Mouse (Mus musculus): Measurements from ENCODE around the gene Scp2. TPM values are rescaled to one million over a fixed set of nuclear protein-coding genes. Genes with fewer than 3 reads are reported as not detected.
"Not testable (repeated sequence)": the region's sequence is repeated elsewhere in the genome, so short reads cannot be mapped to it uniquely, and the experiment has no call there.

The Scp2 gene
- polyA plus RNA-seq, 1 experiment from 2014 or later: 207 TPM

DNA sequence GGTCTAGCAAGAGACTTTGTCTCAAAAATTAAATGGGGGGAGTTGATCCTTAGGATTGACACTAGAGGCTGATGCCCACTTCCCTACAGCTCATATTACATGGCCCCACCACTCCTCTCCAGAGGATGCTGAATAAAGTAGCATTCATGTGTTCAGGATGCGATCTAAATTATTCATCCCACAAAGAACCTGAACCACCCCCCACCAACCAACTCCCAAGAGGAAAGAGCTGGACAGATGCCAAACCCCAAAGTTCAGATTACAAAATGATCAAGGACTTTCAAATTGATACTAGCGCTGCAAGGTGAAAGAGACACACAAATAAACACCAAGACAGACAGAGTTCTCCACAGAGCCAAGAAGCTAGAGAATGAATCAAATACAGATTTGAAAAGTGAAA, 65.0 kb downstream of the Scp2 start:
- no peak for ATAC-seq (ENCODE audit: insufficient number of reproducible peaks, insufficient read depth, low FRiP score, low read depth)
- no peak overlapping the region for H3K27ac ChIP-seq (replicated peaks in 1 of 2; ENCODE audit: control insufficient read depth in 1 of 2, insufficient read depth in 1 of 2, low read depth in 2 of 2, low read length in 2 of 2)
- no peaks in the 10 kb centered on the region for H3K4me1 ChIP-seq (ENCODE audit: control insufficient read depth in 2 of 2, insufficient read depth in 2 of 2, low read length in 2 of 2)
- H3K27me3 ChIP-seq (ENCODE audit: control insufficient read depth, insufficient read depth, low read length): no peaks in the 10 kb centered on the region
- H3K9me3 ChIP-seq (ENCODE audit: control insufficient read depth, low read length): no peaks in the 10 kb centered on the region
- no peak overlapping the region for H3K4me3 ChIP-seq (ENCODE audit: control insufficient read depth in 1 of 2, insufficient read depth in 1 of 2, low read depth in 1 of 2, low read length in 2 of 2)
- H3K9ac ChIP-seq (ENCODE audit: low read length): no peak overlapping the region
- no peak overlapping the region for H3K4me2 ChIP-seq (ENCODE audit: low read length)
- 84% methylated on average over 2 of the region's 2 CpGs for WGBS
- H3K36me3 ChIP-seq (ENCODE audit: control insufficient read depth, insufficient read depth, low read length): peaks cover 2% of the 10 kb centered on the region; the same call in 1 of the 2 replicates

DNA sequence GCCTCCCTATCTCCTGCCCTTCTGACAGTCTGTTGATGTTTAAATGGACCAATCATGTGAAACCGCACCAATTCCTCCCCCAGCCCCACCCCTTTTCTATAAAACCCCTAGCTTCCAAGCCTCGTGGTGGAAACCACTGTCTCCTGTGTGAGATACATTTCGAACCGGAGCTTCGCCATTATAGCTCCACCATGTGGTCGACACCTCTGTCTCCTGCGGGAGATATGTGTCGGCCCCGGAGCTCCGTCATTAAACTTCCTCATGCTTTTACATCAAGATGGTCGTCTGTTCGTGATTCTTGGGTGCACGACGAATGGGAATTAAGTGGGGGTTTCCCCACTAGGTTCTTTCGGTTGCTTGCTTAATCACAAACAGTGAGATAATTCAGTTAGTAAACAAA, 65.6 kb downstream of the Scp2 start:
- not testable (repeated sequence) for H3K36me3 ChIP-seq (ENCODE audit: control insufficient read depth, insufficient read depth, low read length); H3K27ac ChIP-seq (replicated peaks in 1 of 2; ENCODE audit: control insufficient read depth in 1 of 2, insufficient read depth in 1 of 2, low read depth in 2 of 2, low read length in 2 of 2); H3K9ac ChIP-seq (ENCODE audit: low read length); H3K4me1 ChIP-seq (ENCODE audit: control insufficient read depth in 2 of 2, insufficient read depth in 2 of 2, low read length in 2 of 2); H3K4me2 ChIP-seq (ENCODE audit: low read length); H3K9me3 ChIP-seq (ENCODE audit: control insufficient read depth, low read length); H3K27me3 ChIP-seq (ENCODE audit: control insufficient read depth, insufficient read depth, low read length); ATAC-seq (ENCODE audit: insufficient number of reproducible peaks, insufficient read depth, low FRiP score, low read depth); H3K4me3 ChIP-seq (ENCODE audit: control insufficient read depth in 1 of 2, insufficient read depth in 1 of 2, low read depth in 1 of 2, low read length in 2 of 2)
- WGBS: 81% methylated on average over 15 of the region's 15 CpGs

DNA sequence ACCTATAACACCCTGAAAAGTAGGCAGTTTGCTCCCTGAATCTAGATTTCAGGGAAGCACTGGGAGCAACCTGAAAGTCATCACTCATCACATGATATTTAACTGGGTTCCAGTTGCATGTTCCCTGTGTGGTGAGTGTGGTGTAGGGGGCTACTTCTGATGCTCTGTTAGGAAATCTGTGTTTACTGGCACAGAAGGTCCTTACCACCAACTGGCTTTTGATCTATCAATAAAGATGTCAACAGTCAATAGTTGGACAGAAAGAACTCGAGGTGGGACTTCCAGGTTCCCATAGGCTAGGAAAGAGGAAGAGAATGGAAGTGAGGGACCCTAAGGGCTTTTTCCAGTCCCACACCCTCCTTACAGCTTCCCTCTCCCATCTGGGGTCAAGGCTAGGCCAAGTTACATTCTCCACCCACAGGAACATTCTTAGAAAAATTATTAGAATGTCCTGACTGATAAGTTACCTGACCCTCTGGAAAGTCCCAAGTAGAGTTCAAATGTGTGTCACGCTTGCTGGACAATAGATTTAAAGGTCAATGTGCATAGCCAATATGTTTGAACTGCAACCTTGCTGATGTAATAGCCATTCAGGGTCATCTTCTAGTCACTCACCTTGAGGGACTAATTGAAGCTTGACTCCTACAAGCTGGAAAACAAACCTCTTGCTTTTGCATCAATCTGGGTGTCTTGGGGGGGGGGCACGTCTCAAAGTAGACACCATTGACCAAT, 67.4 kb downstream of the Scp2 start:
- no peaks in the 10 kb centered on the region for H3K27me3 ChIP-seq (ENCODE audit: control insufficient read depth, insufficient read depth, low read length)
- no peak overlapping the region for H3K4me3 ChIP-seq (ENCODE audit: control insufficient read depth in 1 of 2, insufficient read depth in 1 of 2, low read depth in 1 of 2, low read length in 2 of 2)
- WGBS: 71% methylated on average over 3 of the region's 3 CpGs
- ATAC-seq (ENCODE audit: insufficient number of reproducible peaks, insufficient read depth, low FRiP score, low read depth): no peak
- no peaks in the 10 kb centered on the region for H3K36me3 ChIP-seq (ENCODE audit: control insufficient read depth, insufficient read depth, low read length)
- H3K27ac ChIP-seq (replicated peaks in 1 of 2; ENCODE audit: control insufficient read depth in 1 of 2, insufficient read depth in 1 of 2, low read depth in 2 of 2, low read length in 2 of 2): no peak overlapping the region
- no peaks in the 10 kb centered on the region for H3K4me1 ChIP-seq (ENCODE audit: control insufficient read depth in 2 of 2, insufficient read depth in 2 of 2, low read length in 2 of 2)
- H3K9me3 ChIP-seq (ENCODE audit: control insufficient read depth, low read length): no peaks in the 10 kb centered on the region
- no peak overlapping the region for H3K9ac ChIP-seq (ENCODE audit: low read length)
- no peak overlapping the region for H3K4me2 ChIP-seq (ENCODE audit: low read length)

DNA sequence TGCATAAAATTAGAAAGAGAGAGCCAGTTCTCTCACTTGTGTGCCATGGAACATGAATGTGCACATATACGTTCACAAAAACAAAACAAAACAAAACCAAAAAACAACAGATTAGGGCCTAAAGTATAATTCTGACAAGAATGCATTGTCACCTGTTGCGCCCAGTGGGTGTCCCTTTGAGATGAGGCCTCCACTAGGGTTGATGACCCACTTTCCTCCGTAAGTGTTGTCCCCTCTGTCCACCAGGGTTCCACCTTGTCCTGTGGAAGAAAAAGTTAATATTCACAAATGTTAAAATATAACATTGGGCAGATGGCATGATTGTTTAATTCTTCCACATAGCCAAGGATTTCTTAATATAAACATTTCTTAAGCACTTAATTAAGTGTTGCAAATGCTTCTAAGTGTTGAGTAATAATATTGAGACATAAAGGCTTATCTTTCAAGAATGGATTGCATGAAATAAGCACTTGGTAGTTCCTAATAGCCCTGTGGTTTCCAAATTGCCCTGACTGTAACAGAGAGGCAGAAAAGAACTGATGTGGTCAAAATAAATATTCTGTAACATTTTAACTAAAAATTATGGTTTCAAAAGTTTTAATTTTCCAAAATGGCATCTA, 70.5 kb downstream of the Scp2 start:
- Histone ChIP-seq H3K9ac (ENCODE audit: low read length) (no peak overlapping the region), H3K36me3 (ENCODE audit: control insufficient read depth, insufficient read depth, low read length) (no peaks in the 10 kb centered on the region; the same call in 1 of the 2 replicates), H3K27me3 (ENCODE audit: control insufficient read depth, insufficient read depth, low read length) (no peaks in the 10 kb centered on the region), H3K4me3 (ENCODE audit: control insufficient read depth in 1 of 2, insufficient read depth in 1 of 2, low read depth in 1 of 2, low read length in 2 of 2) (no peak overlapping the region), H3K9me3 (ENCODE audit: control insufficient read depth, low read length) (no peaks in the 10 kb centered on the region), H3K4me1 (ENCODE audit: control insufficient read depth in 2 of 2, insufficient read depth in 2 of 2, low read length in 2 of 2) (peaks cover 0 to 6% of the 10 kb centered on the region in 2 experiments; a peak in 1 of 4 replicates), H3K4me2 (ENCODE audit: low read length) (no peak overlapping the region), H3K27ac (replicated peaks in 1 of 2; ENCODE audit: control insufficient read depth in 1 of 2, insufficient read depth in 1 of 2, low read depth in 2 of 2, low read length in 2 of 2) (no peak overlapping the region)
- no peak for ATAC-seq (ENCODE audit: insufficient number of reproducible peaks, insufficient read depth, low FRiP score, low read depth)
- WGBS: 93% methylated on average over 3 of the region's 3 CpGs

- 89% methylated on average over 3 of the region's 3 CpGs for WGBS
- ATAC-seq (ENCODE audit: insufficient number of reproducible peaks, insufficient read depth, low FRiP score, low read depth): no peak
- H3K4me2 ChIP-seq (ENCODE audit: low read length): no peak overlapping the region
These were observed 72.7 kb downstream of the Scp2 start for GRCm38 (mm10) chr4:108072086-108072485.

DNA sequence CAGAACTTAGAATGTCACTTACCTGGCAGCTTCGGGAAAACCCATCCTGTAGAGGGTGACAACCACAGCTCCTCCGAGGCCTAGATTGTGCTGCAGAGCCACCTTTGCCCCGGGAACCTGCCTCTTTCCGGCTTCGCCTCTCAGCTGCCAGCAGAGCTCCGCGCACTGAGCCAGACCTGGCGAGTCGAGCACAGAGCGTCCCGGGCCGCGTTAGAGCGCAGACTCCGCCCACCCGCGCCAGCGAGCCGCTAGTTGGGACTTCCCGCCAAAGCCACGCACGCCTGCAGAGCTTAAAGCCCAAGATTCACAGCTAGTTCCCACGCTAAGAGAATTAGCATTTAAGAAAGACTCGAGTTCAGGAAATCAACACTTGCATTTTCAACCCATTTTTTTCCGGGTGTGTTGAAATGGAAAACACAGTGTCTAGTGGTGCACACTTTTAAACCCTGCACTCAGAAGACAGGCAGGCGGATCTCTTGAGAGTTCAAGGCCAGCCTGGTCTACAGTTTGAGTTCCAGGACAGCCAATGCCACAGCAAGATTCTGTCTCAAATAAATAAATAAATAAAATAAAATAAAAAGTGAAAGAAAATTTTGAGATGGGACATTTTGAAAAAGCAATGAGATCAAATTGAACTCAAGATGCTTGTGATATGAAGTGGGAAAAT, 73.4 kb downstream of the Scp2 start:
- ATAC-seq (ENCODE audit: insufficient number of reproducible peaks, insufficient read depth, low FRiP score, low read depth): peak; percentile 91
- H3K36me3 ChIP-seq (ENCODE audit: control insufficient read depth, insufficient read depth, low read length): peaks cover 17% of the 10 kb centered on the region
- peak overlapping the region; percentile 15 to 61; a peak in 2 of 4 replicates for H3K27ac ChIP-seq (replicated peaks in 1 of 2; ENCODE audit: control insufficient read depth in 1 of 2, insufficient read depth in 1 of 2, low read depth in 2 of 2, low read length in 2 of 2)
- peak overlapping the region; percentile 58 to 69 for H3K4me3 ChIP-seq (ENCODE audit: control insufficient read depth in 1 of 2, insufficient read depth in 1 of 2, low read depth in 1 of 2, low read length in 2 of 2)
- H3K9me3 ChIP-seq (ENCODE audit: control insufficient read depth, low read length): no peaks in the 10 kb centered on the region
- peak overlapping the region; percentile 82 for H3K4me2 ChIP-seq (ENCODE audit: low read length)
- 2% methylated on average over 26 of the region's 26 CpGs for WGBS
- peaks cover 0 to 7% of the 10 kb centered on the region in 2 experiments; a peak in 1 of 4 replicates for H3K4me1 ChIP-seq (ENCODE audit: control insufficient read depth in 2 of 2, insufficient read depth in 2 of 2, low read length in 2 of 2)
- H3K9ac ChIP-seq (ENCODE audit: low read length): peak overlapping the region; percentile 80
- H3K27me3 ChIP-seq (ENCODE audit: control insufficient read depth, insufficient read depth, low read length): no peaks in the 10 kb centered on the region

More at GRCm38 (mm10) chr4:108072086-108072485, 72.7 kb downstream of the Scp2 start:
- no peak overlapping the region for H3K9ac ChIP-seq (ENCODE audit: low read length)
- peaks cover 0 to 7% of the 10 kb centered on the region in 2 experiments; a peak in 1 of 4 replicates for H3K4me1 ChIP-seq (ENCODE audit: control insufficient read depth in 2 of 2, insufficient read depth in 2 of 2, low read length in 2 of 2)
- H3K27me3 ChIP-seq (ENCODE audit: control insufficient read depth, insufficient read depth, low read length): no peaks in the 10 kb centered on the region
- H3K27ac ChIP-seq (replicated peaks in 1 of 2; ENCODE audit: control insufficient read depth in 1 of 2, insufficient read depth in 1 of 2, low read depth in 2 of 2, low read length in 2 of 2): no peak overlapping the region
- no peaks in the 10 kb centered on the region for H3K9me3 ChIP-seq (ENCODE audit: control insufficient read depth, low read length)
- H3K36me3 ChIP-seq (ENCODE audit: control insufficient read depth, insufficient read depth, low read length): peaks cover 15% of the 10 kb centered on the region
- no peak overlapping the region for H3K4me3 ChIP-seq (ENCODE audit: control insufficient read depth in 1 of 2, insufficient read depth in 1 of 2, low read depth in 1 of 2, low read length in 2 of 2)

DNA sequence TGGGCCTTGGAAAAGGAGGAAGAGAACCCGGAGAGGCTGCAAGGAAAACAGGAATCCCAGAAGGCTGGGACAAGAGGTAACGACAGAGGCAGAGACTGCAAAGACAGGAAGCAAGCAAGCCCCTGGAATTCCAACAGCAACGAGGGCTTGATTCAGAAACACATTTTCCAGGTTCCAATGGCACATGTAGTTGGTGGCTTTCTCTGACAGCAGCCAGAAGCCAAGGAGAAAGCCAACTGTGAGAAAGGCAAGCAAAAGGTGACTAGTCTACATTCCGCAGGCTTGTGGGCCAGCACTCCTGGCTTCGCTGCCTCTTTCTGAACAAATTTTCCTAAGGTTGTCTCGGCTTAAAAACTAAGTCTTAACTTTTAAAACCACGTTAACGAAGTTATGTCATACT, 74.1 kb downstream of the Scp2 start:
- H3K27me3 ChIP-seq (ENCODE audit: control insufficient read depth, insufficient read depth, low read length): no peaks in the 10 kb centered on the region
- H3K27ac ChIP-seq (replicated peaks in 1 of 2; ENCODE audit: control insufficient read depth in 1 of 2, insufficient read depth in 1 of 2, low read depth in 2 of 2, low read length in 2 of 2): peak overlapping the region; percentile 56 to 61; a peak in 3 of 4 replicates
- peak overlapping the region; percentile 82 for H3K4me2 ChIP-seq (ENCODE audit: low read length)
- H3K9me3 ChIP-seq (ENCODE audit: control insufficient read depth, low read length): no peaks in the 10 kb centered on the region
- peaks cover 0 to 7% of the 10 kb centered on the region in 2 experiments; a peak in 1 of 4 replicates for H3K4me1 ChIP-seq (ENCODE audit: control insufficient read depth in 2 of 2, insufficient read depth in 2 of 2, low read length in 2 of 2)
- peak overlapping the region; percentile 58 to 69 for H3K4me3 ChIP-seq (ENCODE audit: control insufficient read depth in 1 of 2, insufficient read depth in 1 of 2, low read depth in 1 of 2, low read length in 2 of 2)
- peak overlapping the region; percentile 80 for H3K9ac ChIP-seq (ENCODE audit: low read length)
- WGBS: 6% methylated on average over 8 of the region's 8 CpGs
- peaks cover 23% of the 10 kb centered on the region for H3K36me3 ChIP-seq (ENCODE audit: control insufficient read depth, insufficient read depth, low read length)
- ATAC-seq (ENCODE audit: insufficient number of reproducible peaks, insufficient read depth, low FRiP score, low read depth): no peak

All from heart, embryonic 14.5 days (tissue).